Mouse (Mus musculus) hindbrain, embryonic 16.5 days (tissue): ENCODE measurements at regions not wholly inside any gene's neighbourhood (a gene's known extent, or its start where the extent isn't known, plus 50 kb on each side); places are given as distances from the start of the nearest gene placed in this dataset.
A peak's percentile ranks its signal among the peaks of the same experiment; 100 is the strongest.

Experiments
- ATAC-seq: fragments of 200-750 bp; cut with Nextera tagmentation; 2 replicates; pipeline ENCODE4 v1.8.0; 2017; ENCODE audit warnings: moderate TSS enrichment, moderate library complexity
- H3K27ac ChIP-seq: fragments of 300-500 bp; sonication (generic); 2 replicates; pipeline ENCODE4 v1.5.1; 2014; ENCODE audit warnings: low read depth, mild to moderate bottlenecking, control low read depth, low read length, moderate library complexity
- H3K27me3 ChIP-seq: fragments of 300-500 bp; sonication (generic); replicated peaks from 2 replicates; pipeline ENCODE4 v1.6.1; 2014; ENCODE audit warnings: low read length; ENCODE audit not compliant: control insufficient read depth, insufficient read depth
- H3K36me3 ChIP-seq: fragments of 300-500 bp; sonication (generic); 2 replicates; pipeline ENCODE4 v1.6.1; 2014; ENCODE audit warnings: mild to moderate bottlenecking, low read length, moderate library complexity, mixed read lengths; ENCODE audit not compliant: control insufficient read depth, insufficient read depth
- H3K4me1 ChIP-seq: fragments of 300-500 bp; sonication (generic); 2 replicates; pipeline ENCODE4 v1.6.1; 2014; ENCODE audit warnings: low read depth, low read length; ENCODE audit not compliant: control insufficient read depth, insufficient read depth
- H3K4me2 ChIP-seq: fragments of 300-500 bp; sonication (generic); 2 replicates; pipeline ENCODE4 v1.6.1; 2014; ENCODE audit warnings: mild to moderate bottlenecking, low read length, control low read depth, moderate library complexity
- H3K4me3 ChIP-seq: fragments of 300-500 bp; sonication (generic); 2 replicates; pipeline ENCODE4 v1.5.1; 2014; ENCODE audit warnings: mild to moderate bottlenecking, low read length, control low read depth, moderate library complexity
- H3K9ac ChIP-seq: fragments of 300-500 bp; sonication (generic); 2 replicates; pipeline ENCODE4 v1.6.1; 2014; ENCODE audit warnings: low read depth, mild to moderate bottlenecking, control low read depth, low read length, moderate library complexity
- H3K9me3 ChIP-seq: fragments of 300-500 bp; sonication (generic); 2 replicates; pipeline ENCODE4 v1.6.1; 2014; ENCODE audit warnings: mild to moderate bottlenecking, low read length, moderate library complexity; ENCODE audit not compliant: control insufficient read depth
- WGBS: fragments of 180-500 bp; shearing (Covaris S2); extraction: QIAGEN DNeasy Blood & Tissue Kit; methylation state at CpG from one replicate; pipeline ENCODE4 v1.1.7; 2014; 5-methylcytosine and 5-hydroxymethylcytosine counted together

DNA sequence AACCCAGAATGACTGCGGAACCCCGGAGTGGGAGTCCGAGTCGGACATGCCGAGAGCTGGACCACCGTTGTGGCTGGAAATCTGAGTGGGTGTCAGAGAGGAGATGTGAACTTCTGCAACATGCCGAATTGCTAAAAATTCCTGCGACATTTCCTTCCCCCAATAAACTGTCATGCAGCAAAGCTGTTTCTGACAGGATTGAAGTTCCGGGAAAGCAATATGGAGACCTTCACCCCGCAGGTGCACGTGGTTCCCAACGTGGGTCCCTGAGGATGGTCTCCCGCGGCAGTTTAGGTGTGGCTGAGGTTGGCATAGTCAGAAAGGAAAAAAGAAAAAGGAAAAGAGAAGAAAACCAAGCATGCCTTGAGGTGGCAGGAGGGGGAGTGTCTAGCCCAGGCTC lies 269.0 kb upstream of the Zfp637 start:
- no peak for ATAC-seq

DNA sequence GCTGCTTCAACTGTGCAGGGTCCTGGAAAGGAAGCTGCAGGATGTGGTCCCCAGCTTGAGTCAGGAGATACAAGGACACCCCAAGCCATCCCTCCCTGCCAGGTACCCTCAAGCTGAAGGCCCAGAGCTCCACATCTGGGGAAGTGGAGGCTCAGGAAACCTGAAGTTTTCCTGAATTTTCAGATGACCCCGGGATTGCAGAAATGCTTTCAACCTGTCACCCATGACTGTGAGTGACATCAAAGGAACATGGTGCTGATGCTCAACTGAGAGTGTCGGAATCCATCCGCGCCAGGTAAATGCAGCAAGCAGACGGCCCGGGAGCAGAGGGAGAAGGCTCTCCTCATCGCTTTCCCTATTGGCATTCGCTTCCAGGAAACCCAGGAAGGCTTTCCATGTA lies 267.6 kb upstream of the Zfp637 start:
- no peak overlapping the region for H3K27ac ChIP-seq
- no peaks in the 10 kb centered on the region for H3K9me3 ChIP-seq
- no peak overlapping the region for H3K4me2 ChIP-seq
- H3K4me3 ChIP-seq = no peak overlapping the region
- no peaks in the 10 kb centered on the region for H3K36me3 ChIP-seq
- H3K27me3 ChIP-seq = no peaks in the 10 kb centered on the region
- H3K4me1 ChIP-seq = no peaks in the 10 kb centered on the region
- no peak overlapping the region for H3K9ac ChIP-seq
- ATAC-seq = no peak
- 92% methylated on average over 8 of the region's 8 CpGs for WGBS

More for the DNA sequence above, 269.0 kb upstream of the Zfp637 start:
- Histone ChIP-seq H3K4me1 (no peaks in the 10 kb centered on the region), H3K4me3 (no peak overlapping the region), H3K9me3 (no peaks in the 10 kb centered on the region), H3K9ac (no peak overlapping the region), H3K4me2 (no peak overlapping the region), H3K27ac (no peak overlapping the region), H3K27me3 (no peaks in the 10 kb centered on the region), H3K36me3 (no peaks in the 10 kb centered on the region)
- 90% methylated on average over 14 of the region's 14 CpGs for WGBS

DNA sequence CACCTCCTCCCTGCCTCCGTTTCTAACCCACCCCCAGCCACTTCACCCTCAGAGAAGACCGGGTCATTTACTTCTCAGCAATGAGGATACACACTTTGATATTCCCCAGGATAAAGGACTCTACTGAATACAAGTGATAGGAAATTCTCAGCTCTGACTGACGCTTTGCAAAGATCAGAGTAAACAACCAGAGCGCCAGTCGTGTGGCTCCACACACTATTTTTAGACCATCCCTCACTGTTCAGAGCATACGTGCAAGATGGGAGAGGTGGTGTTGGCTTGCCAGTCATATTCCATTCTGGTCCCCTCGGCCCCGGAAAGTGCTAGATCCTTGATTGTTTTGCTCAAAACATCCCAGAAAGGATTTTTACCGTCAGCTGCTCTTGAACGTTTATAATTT lies 266.8 kb upstream of the Zfp637 start:
- ATAC-seq = no peak
- Histone ChIP-seq H3K36me3 (no peaks in the 10 kb centered on the region), H3K9me3 (no peaks in the 10 kb centered on the region), H3K9ac (no peak overlapping the region), H3K4me3 (no peak overlapping the region), H3K4me2 (no peak overlapping the region), H3K27me3 (no peaks in the 10 kb centered on the region), H3K4me1 (no peaks in the 10 kb centered on the region), H3K27ac (no peak overlapping the region)
- 76% methylated on average over 10 of the region's 10 CpGs for WGBS

DNA sequence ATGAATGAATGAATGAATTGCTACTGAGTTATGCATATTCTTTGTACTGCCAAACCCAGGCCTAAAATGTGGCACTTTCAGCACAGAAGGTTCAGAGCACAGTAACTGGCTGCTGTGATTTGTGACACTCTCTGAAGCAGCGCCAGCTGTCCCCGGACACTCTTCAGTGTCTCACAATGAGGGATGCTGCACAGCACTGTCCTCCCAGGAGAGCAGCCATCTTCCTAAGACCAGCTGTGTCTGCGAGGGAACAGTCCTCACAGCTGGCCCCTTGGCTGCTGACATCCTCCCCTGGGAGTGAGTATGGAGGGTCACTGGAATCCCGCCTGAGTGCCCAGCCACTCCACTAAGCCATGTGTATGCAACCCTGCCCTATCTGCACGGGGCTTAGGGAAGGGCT lies 265.9 kb upstream of the Zfp637 start:
- no peak overlapping the region for H3K9ac ChIP-seq
- no peaks in the 10 kb centered on the region for H3K36me3 ChIP-seq
- H3K27me3 ChIP-seq = no peaks in the 10 kb centered on the region
- ATAC-seq = no peak
- H3K9me3 ChIP-seq = no peaks in the 10 kb centered on the region
- no peaks in the 10 kb centered on the region for H3K4me1 ChIP-seq
- 56% methylated on average over 5 of the region's 5 CpGs for WGBS
- H3K4me2 ChIP-seq = no peak overlapping the region
- H3K27ac ChIP-seq = no peak overlapping the region
- no peak overlapping the region for H3K4me3 ChIP-seq

DNA sequence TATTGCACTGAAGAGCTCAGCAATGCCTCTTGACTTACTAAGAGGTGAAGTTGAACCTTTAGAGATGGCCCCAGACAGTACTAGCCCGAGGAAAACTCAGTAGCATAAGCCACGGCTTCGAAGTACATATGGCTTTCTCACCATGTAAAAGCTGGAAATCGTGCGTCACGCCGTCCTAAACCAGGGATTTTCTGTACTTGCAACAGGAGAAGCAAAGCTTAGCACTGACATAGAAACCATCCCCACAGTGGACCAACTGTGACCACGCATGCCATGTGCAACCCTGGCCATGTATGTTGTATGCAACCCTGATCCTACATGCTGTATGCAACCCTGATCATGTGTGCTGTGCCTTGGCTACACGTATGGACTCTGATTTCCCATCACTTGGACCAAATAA lies 265.0 kb upstream of the Zfp637 start:
- no peak overlapping the region for H3K4me2 ChIP-seq
- WGBS = 94% methylated on average over 9 of the region's 9 CpGs
- H3K9ac ChIP-seq = no peak overlapping the region
- no peaks in the 10 kb centered on the region for H3K36me3 ChIP-seq
- H3K27me3 ChIP-seq = no peaks in the 10 kb centered on the region
- no peak overlapping the region for H3K4me3 ChIP-seq
- H3K4me1 ChIP-seq = no peaks in the 10 kb centered on the region
- ATAC-seq = no peak
- H3K27ac ChIP-seq = no peak overlapping the region
- H3K9me3 ChIP-seq = no peaks in the 10 kb centered on the region

DNA sequence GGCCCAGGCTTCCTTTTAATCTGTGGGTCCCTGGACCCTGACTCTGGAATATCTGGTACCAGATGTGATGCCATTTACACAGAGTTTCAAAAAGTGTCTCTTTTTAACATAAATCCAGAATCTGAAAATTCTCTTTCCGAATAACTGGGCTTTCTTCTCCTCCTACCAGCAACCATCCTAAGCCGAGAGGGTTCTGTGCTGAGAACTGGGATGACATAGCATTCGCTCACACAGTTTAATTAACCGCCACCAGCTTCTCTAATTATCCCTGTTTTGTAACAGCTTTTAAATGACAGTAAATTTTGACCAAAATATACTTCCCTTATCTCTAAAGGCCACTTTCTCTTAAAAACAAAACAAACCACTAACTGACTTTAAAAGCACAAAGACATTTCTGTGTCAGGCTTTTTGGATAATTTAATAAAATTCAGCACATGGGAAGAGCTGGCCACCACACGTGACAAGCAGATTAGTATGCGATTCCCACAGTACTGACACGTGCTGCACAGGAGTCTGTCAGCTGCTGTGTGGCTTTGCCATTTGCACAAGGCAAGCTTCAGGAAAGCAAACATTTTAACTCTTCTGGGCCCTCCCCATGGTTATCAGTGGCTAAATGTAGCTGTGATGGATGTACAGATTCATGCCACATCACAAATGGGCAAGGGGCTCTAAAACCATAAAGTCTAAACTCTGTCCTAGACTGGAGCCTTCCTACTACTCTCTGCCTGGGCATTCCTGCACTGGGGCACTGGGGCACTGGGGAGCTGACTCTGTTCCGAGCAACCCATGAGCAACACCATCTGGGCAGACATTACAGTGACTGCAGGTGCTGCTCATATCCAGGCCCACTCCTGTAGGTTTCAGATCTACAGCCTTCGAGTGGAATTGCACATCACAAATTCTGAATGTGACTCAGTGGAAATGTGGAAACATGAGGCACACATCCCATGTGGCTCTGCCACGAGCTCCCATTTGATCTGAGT lies 263.1 kb upstream of the Zfp637 start:
- Histone ChIP-seq H3K27ac (no peak overlapping the region), H3K4me1 (no peaks in the 10 kb centered on the region), H3K27me3 (no peaks in the 10 kb centered on the region), H3K9me3 (no peaks in the 10 kb centered on the region), H3K4me2 (no peak overlapping the region), H3K36me3 (no peaks in the 10 kb centered on the region), H3K9ac (no peak overlapping the region), H3K4me3 (no peak overlapping the region)
- WGBS = 63% methylated on average over 10 of the region's 10 CpGs
- ATAC-seq = peak; percentile 84

DNA sequence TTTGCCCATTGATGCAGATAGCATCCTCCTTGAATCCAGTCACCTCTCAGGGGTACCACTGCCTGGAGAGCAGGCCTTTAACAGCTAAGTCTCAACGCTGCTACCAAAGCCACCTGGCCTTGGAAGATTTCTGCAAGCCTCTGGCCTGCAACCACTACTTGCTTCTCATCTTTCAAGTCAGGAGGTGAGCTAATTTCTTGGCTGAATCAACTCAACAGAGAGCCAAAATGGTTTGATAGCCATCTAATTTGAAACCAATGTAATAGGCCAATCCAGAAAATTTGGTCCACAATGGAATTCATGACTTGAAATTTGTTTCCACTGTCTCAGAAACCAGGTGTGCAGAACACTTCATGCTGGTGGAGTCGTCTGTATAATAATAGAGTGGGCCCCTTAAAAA lies 260.0 kb upstream of the Zfp637 start:
- Histone ChIP-seq H3K27me3 (no peaks in the 10 kb centered on the region), H3K4me2 (no peak overlapping the region), H3K9ac (no peak overlapping the region), H3K4me1 (no peaks in the 10 kb centered on the region), H3K36me3 (no peaks in the 10 kb centered on the region), H3K4me3 (no peak overlapping the region), H3K9me3 (no peaks in the 10 kb centered on the region), H3K27ac (no peak overlapping the region)
- no peak for ATAC-seq
- WGBS = 73% methylated on average over 2 of the region's 2 CpGs

DNA sequence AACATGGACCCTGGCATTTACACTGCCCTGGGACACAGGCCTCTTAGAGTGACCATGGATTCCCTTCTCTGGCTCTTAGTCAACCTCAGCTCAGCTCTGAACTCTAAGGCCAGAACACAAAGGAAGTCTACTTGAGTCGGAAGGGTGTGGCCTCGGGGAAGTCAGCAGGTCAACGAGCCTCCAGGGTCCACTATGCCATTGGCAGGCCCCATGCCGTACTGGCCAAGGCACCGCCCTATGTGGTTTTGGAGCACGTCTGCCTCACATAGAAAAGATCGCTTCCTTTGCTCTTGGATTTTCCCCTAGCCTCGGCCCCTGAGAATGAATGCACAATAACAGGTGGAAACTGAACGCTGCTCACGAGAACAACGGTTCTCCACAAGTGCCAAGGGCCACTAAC lies 257.9 kb upstream of the Zfp637 start:
- ATAC-seq = no peak
- 94% methylated on average over 11 of the region's 11 CpGs for WGBS

DNA sequence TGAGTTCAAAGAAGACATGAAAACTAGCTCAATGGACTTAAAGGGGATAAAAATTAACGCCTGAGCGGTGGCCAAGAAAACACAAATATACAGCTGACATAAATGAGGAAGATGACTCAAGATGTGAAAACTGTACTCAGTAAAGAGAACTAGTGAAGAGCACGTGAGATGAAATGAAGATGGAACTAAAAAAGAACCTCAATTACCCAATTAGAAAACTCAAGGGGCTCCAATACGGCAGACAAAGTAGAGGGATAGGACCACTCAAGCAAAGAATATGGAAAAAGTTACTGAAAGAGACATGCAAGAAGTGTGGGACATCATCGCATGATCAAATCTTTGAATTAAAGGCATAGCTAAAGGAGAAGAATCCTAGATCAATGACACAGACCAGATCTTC lies 256.4 kb upstream of the Zfp637 start:
- no peak overlapping the region for H3K9ac ChIP-seq
- H3K4me2 ChIP-seq = no peak overlapping the region
- H3K4me3 ChIP-seq = no peak overlapping the region
- no peaks in the 10 kb centered on the region for H3K36me3 ChIP-seq
- H3K9me3 ChIP-seq = no peaks in the 10 kb centered on the region
- H3K27ac ChIP-seq = no peak overlapping the region
- H3K4me1 ChIP-seq = no peaks in the 10 kb centered on the region
- H3K27me3 ChIP-seq = no peaks in the 10 kb centered on the region
- ATAC-seq = no peak
- 92% methylated on average over 5 of the region's 5 CpGs for WGBS

More for the DNA sequence above, 257.9 kb upstream of the Zfp637 start:
- no peaks in the 10 kb centered on the region for H3K9me3 ChIP-seq
- H3K27me3 ChIP-seq = no peaks in the 10 kb centered on the region
- no peaks in the 10 kb centered on the region for H3K4me1 ChIP-seq
- H3K27ac ChIP-seq = no peak overlapping the region
- H3K9ac ChIP-seq = no peak overlapping the region
- no peak overlapping the region for H3K4me2 ChIP-seq
- H3K4me3 ChIP-seq = no peak overlapping the region
- no peaks in the 10 kb centered on the region for H3K36me3 ChIP-seq
